Mouse (Mus musculus) gastrocnemius, postnatal 36 days (tissue): ENCODE data around the gene Cracr2b. TPM values are rescaled to one million over a fixed set of nuclear protein-coding genes. Genes with fewer than 3 reads are reported as not detected.

Experiments used
- DNase-seq, 2 experiments: peaks; one replicate each; pipeline ENCODE4 v3.0.0; 2022
- intact Hi-C: fragments of 180-260 bp; cut with DNase I; formaldehyde crosslinking; loops from one replicate; pipeline ENCODE4 v1.15.1; 2025
- total RNA-seq, 2 experiments: library from RNA; stranded (reverse); gene quantifications; 2 replicates each; pipeline ENCODE4 v1.2.3; 2021

Cracr2b gene
- total RNA-seq, 2 experiments from 2014 or later: 6.3 to 7.4 TPM

DNA sequence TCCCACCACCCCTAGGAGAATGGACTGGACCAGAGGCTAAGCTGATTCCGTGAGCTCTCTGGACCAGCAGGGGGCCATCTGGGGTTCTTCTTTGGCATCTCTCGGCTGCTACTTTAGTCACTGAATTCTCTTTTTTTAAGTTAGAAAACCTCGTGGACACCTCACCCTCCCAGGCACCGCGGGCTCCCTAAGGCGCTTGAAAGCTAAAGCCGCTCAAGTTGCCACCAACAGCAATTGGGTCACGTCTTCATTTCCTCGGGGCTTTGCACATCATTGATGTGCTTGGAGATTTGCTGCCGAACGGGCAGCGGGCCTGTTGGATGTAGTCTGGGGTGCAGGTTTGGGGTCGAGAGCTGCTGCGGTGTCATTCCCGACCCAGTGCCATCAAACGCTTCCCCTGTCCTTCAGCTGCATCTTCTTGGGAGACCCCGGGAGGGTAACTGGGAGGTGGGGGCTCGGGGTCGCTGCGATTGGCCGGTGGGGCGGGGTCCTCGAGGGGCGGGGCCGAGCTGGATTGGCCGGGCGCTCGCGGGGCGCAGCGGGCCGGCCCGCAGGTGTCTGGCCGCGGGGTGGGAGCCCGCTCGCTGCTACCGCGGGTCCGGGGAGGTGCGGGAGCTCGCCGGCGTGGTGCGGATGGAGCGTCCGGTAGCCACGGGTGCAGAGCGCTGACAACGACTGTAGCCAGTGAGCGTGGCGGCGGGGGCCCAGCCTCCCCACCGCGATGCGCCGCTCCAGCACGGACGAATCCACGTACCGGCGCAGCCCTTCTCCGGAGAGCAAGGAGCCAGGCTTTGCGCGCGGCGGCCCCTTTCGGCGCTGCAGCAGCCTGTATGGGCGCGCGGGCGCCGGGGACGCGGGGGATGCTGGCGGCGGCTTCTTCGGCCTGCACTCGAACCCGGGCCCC, 20.9 kb downstream of the Cracr2b start:
- intact Hi-C loops: loop anchor here (2.0 to 5.0 kb wide), 2 partner anchors 183 to 446 kb away; no protein-coding TSS in a partner anchor

DNA sequence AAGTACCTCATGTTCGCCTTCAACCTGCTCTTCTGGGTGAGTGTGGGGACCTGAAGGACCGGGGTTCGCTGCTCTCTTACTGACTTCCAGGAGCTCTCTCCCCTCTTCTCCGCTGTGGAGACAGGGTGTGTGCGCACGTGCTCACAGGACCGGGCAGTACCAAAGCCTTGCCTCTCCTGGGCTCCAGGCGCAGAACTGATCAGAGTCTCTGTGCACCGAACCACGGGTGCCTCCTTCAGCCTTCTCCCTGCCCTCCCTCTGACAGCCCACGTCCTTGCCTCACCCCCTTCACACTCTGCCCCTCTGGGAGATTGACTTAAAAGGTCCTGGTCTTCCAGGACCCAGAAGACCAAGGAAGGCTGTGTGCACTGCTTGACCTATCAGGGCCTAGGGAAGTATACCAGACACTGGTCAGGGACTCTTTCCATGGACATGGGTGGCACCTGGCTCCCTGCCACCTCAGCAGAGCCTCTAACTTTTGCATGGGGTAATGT, 21.7 kb downstream of the Cracr2b start:
- DNase-seq: no peak
- intact Hi-C loops: loop anchor here (5.0 kb wide), 1 partner anchor 445 kb away; no protein-coding TSS in a partner anchor

More for the DNA sequence above, 20.9 kb downstream of the Cracr2b start:
- DNase-seq: peak in 1 of 2 experiments; percentile 43

DNA sequence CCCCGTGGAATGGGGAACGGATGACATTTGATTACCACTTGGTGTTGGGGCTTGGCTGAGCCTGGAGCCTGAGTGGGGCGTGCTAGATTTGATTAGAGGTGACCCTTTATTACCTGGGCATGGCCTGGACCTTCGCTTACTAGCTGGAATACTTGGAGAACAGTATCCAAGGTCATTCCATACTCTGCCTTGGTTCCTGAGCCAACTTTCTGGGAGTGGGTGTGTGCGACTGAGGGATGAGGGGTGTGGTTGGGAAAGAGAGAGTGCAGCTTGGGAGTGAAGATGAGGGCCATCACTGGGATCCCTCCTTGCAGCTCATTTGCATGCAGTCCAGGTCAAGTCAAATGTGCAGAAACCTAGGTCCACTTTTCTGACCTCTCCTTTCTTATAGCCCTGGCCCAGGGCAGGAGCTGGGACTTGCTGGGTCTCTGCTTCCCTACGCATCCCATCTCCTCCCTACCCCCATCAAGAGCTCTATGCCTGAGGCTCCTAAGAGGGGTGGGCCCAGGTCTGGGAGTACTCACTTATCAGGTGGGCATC, 22.3 kb downstream of the Cracr2b start:
- intact Hi-C loops: loop anchor here (5.0 kb wide), 1 partner anchor 444 kb away; no protein-coding TSS in a partner anchor
- no peak for DNase-seq

DNA sequence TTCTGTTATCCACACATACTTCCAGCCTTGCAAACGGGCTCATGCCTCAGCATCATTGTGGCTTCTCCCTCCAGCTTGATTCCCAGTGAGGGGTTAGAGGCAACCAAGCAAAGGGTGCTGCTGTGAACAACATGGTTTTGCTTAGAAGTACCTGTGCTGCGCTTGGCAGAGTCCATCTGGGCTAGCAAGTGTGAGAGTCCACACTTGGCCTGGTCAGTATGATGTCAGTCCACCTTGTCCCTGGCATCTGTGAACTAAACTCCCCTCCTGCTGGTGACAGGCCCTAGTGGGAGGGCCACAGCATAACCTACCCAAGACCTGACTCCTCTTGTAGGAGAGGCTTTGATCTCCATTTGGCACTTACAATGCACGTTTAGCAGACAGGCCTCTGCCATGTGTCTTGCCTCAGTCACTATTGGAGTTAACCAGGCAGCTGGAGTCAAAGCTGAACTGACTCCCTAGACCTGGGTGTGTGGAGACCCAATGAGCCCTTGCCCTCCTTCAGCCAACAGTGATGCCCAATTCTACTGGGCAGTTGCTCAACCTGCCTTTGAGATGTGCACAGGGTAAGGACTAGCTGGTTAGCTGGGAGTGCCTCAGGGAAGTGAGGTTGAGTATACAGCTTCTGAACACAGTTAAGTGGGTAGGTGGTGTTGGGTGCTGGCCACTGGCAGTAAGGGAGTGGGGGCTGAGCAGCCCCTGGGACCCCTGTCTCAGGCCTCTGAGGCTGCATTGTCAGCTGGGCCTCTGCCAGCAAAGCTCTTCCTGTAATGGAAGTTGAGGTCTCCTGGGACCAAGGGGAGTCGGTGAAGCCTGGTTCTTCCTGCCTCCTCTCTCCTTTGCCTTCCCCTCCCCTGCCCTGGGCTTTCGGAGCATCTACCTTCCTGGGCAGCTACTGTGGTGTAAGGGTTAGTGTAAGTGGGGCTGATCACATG, 23.6 kb downstream of the Cracr2b start:
- DNase-seq: no peak
- intact Hi-C loops: loop anchor here (5.0 kb wide), 1 partner anchor 443 kb away; no protein-coding TSS in a partner anchor

DNA sequence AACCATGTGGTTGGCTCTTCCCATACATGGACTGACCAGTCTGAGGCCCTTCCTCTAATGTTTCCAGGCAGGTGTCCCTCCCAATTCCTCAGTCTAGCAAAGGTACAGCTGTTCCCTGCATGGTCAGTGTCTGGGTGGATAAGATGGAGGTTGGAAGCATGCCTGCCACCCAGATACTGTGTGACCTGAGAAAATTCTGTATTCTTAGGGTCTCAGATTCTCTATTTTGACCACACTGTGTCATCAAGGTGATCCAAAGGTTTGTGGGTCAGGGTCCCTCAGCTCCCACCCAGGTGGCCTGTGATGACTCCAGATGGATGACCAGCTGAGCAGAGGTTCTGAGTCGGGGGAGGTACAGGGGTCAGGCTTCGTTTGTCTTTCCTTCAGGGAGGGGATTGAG, 24.3 kb downstream of the Cracr2b start:
- intact Hi-C loops: no loop called here

DNA sequence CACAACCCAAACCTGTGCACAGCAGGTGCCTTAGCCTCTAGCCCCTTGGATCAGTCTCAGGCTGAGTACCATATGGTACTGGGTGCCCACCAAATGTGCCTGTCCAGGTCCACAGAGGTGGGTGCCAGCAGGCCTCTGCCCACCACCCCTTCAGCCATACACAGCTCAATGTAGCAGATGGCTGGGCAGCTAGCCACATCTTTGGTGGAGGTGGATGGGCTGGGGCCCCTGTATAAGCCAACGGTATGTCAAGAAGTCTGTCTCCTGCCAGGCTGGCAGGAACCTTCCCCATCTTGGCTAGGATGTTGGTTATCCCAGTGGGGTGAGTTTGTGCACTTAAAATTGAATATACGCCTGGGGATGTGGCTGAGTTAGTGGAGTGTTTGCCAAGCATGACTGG, 24.7 kb downstream of the Cracr2b start:
- no peak for DNase-seq
- intact Hi-C loops: no loop called here

More for the DNA sequence above, 24.3 kb downstream of the Cracr2b start:
- DNase-seq: no peak

DNA sequence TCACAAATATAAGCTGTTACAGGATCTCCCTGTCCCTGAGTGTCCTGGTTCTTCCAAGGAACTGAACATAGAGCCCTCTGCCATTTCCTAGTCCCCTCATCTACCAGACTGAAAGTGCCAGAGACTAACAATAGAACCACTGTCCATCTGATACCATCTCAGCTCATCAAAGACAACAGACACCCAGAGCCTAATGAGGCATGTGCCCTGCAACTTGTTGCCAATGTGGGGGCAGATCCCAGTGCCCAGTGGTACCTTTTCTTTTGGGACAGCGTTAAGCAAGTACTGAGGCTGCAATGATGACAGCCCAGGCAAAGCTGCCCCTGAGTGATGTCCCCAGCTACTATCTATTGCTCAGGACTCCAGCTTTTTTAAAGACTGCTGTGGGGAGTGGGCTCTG, 25.3 kb downstream of the Cracr2b start:
- no peak for DNase-seq
- intact Hi-C loops: no loop called here

DNA sequence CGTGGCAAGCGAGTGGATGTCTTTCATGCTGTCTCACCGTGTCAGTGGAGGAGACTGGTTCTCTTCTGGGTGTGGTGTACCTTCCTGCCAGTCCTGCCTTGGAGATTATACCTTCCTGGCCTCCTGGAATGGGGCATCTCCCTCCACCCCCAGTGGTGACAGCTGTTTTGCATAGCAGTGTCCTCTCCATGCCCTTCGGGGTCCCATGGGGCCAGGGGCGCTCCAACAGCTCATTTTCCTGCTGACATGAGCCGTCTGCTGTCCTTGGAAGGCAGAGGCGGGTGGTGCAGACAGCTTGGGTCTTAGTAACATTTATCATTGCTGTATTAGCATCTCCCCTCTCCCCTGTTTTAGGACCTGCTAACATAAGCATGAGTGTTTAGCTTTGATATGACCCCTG, 26.2 kb downstream of the Cracr2b start:
- intact Hi-C loops: no loop called here

DNA sequence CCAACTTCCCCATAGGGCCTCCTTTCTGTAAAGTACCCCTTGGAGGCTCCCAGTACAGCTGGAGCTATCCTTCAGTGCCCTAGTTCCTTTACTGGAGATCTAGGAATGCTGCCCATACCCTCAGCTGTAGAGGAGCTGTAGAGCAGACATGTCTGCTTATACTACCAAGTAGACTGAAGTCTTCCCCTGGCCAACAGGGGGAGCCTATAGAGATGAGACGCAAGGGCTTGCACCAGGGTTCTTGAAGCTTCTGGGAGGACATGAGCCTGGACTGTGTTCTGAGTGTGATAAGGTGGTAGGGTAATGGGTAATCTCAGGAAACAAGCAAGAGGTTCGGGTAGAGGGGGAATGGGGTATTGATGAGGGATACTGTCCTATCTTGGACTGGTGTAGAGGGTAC, 30.3 kb downstream of the Cracr2b start:
- no peak for DNase-seq
- intact Hi-C loops: no loop called here

More for the DNA sequence above, 26.2 kb downstream of the Cracr2b start:
- DNase-seq: no peak

DNA sequence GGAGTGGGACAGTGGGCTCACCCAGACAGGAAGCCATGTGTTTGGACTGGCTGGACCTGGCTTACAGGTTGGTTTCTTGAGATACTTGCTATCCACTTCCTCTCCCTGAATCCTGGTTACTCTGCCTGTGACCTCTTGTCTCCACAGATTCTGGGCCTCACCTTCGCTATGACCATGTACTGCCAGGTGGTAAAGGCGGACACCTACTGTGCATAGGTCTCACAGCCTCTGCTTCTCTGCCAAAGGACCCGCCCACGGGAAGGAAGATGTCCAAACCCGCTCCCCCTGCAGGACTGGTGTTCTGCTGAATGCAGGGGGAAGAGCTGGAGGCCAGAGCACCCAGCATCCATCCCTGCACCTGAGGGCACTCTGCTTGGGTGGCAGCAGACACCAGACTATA, 31.8 kb downstream of the Cracr2b start:
- DNase-seq: no peak

DNA sequence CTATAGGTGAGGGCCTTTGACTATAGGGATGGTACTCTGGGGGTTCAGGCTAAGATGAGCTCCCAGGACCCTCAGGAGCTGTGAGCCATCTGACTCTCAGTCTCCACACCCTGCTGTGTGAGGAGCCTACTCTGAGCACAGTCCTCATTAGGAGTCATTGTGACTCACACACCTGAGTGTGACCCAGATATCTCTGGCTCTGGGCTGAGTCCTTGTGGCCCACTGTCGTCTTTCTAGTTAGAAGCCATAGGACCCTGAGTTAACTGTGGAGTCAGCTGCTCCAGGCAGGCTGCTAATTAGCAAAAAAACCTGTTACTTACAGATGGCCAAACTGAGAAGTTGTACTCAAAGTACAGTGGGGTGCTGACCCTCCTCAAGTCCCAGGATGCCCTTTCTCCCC, 32.8 kb downstream of the Cracr2b start:
- DNase-seq: no peak
- intact Hi-C loops: no loop called here

More for the DNA sequence above, 31.8 kb downstream of the Cracr2b start:
- intact Hi-C loops: no loop called here

DNA sequence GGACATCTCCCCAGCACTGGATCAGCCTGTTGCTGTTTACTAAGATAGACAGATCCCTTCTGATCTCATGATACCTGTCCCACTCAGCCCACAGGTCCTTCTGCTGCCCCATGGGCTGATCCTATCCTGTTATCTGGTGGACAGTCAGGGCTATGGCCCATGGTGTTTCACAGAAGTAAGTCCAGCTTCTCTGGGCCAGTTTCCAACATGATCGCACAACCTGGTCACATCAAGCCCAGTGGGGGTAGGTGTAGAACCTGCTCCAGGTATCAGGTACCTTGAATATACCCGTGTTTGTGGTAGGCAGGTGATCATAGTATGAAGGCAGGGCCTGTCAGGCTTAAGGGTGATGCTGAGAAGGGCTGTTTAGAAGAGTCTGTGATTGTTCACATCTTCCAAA, 34.5 kb downstream of the Cracr2b start:
- no peak for DNase-seq
- intact Hi-C loops: no loop called here

DNA sequence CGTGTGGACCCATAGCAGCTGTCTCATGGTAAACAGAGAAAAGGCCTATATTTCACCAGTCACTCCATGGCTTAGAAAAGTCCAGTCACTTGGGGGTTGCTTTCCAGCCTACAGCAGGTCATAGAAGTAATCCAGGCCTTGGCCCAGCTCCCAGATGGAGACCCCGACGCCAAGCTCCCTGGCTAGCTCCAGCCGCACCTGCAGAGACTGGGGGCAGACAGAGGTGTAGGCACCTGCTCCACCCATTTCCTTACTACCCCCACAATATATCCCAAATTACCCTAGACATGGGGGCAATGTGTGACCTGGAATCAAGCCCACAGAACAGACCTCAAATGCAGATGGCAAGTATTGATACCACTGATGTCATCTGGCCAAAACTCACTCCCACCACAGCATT, 35.0 kb downstream of the Cracr2b start:
- DNase-seq: no peak
- intact Hi-C loops: no loop called here

DNA sequence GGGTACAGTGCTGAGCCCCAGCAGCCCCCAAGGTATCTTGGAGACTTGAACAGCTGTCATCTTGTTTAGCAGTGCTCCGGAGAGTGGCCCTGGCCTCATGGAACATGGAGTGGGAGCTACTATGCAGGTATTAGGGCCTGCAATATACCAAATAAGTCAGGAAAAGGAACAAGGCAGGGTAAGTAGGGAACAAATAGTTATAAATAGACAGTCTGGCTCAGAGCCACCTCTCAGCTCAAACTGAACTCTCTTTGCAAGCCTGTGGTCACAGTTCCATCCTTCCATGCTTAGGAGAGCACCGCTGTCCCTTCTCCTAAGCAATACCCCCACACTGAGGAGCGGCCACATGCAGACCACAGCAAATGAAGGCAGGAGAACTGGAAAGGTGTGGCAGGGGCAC, 36.7 kb downstream of the Cracr2b start:
- no peak for DNase-seq
- intact Hi-C loops: no loop called here

DNA sequence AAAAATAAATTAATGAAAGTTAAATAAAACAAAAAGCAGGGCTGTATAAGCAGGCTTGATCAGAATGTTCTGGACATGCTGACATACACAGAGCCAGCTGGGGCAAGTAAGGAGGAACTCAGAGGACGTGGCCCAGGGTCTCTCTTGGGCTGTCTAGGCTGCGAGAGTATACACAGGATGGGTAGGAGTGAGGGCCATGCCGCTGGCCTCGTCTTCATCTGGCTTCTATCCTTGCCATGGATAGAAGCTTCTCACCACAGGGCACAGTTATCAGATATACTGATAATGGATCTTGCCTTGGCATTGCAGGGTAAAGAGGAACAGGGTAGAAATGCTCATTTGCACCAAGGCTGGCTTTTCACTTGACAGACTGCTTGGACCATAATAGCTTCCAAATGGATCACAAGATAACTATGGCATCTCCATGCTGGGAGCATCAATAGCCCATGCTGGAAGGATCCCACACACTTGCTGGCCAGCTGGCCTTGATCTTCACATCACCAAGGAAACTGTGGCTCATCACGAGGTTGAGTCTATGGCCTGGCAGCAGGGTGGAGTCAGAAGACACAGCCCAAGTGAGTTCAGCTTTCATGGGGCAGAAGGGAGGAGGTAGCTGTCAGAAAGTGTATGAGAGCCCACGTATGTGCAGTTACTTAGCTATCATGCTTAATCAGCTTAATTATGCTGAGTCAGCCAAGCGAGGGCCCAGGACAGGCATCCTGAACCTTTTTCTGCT, 41.1 kb downstream of the Cracr2b start:
- DNase-seq: no peak
- intact Hi-C loops: no loop called here

DNA sequence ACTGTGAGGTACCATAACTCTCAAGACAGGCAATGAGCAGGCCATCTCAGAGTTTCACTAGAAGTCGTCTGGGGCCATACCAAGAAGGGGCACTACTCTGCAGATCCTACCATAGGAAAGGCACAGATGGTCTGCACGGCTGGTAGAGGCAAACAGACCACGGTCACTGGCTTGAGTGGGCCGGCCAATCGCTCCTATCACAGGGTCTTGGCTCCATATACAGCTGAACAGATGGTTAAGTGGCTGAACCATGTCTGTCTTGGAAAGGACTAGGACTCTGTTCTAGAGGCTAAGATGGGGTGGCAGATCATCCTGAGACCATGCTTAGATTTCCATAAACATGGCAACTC, 41.6 kb downstream of the Cracr2b start:
- intact Hi-C loops: no loop called here
- DNase-seq: no peak

DNA sequence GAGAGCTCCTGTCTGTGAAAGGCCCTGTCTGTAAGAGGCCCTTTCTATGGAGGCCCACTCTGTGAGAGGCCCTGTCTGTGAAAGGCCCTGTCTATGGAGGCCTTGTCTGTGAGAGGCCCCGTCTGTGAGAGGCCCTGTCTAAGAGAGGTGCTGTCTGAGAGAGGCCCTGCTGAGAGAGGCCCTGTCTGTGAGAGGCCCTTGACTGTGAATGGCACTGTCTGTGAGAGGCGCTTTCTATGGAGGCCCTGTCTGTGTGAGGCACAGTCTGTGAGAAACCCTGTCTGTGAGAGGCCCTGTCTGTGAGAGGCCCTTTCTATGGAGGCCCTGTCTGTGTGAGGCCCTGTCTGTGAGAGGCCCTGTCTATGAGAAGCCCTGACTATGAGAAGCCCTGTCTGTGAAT, 45.4 kb downstream of the Cracr2b start:
- DNase-seq: no peak
- intact Hi-C loops: no loop called here

DNA sequence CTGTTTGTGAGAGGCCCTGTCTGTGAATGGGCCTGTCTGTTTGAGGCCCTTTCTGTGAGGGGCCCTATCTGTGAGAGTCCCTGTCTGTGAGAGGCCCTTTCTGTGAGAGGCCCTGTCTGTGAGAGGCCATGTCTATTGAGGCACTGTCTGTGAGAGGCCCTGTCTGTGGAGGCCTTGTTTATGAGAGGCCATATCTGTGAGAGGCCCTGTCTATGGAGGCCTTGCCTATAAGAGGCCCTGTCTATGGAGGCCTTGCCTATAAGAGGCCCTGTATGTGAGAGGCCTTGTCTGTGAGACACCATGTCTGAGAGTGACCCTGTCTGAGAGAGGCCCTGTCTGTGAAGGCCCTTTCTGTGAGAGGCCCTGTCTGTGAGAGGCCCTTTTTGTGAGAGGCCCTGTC, 47.3 kb downstream of the Cracr2b start:
- DNase-seq: no peak
- intact Hi-C loops: no loop called here

DNA sequence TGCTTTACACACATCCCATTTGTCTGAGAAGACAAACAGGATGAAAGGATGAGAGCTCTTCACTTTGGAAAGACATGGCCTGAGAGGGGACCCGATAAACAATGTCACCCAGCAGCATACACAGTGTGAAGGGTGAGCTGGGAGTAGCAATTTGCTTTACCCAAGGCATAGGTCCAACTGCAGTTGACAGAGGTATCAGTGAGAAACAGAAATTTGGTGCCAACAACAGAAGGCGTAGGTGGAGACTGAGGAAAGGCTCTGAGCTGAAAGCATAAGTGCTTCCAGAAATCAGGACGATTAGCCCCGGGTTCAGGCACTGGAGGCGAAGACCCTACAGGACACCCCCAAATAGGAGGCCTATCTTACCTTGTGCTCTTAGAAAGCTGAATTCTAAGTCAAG, 49.3 kb downstream of the Cracr2b start:
- DNase-seq: no peak
- intact Hi-C loops: no loop called here

DNA sequence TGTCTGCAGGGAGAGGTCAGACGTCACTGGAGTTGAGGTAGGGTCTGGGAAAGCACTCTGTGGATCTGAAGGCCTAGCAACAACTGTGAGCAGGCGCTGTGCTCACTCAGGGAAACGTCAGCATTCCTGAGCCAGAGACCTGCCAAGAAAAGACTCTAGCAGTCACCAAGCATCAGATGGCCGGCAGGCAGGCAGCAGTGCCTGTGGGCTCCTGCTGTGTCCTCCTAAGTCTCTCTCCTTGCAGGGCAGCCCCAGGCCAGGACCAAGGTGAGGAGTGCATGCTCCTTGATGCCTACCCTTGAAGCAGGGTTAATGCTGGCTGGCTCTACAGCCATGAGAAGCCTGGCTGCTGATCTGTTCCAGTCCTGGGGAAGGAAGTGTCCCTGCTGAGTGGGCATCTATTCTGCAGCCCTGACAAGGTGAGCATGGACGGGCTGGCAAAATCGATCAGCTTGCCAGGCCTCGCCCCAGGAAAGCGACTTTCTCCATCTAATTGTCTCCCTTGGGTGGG, 49.8 kb downstream of the Cracr2b start:
- intact Hi-C loops: no loop called here
- DNase-seq: no peak
